Mouse (Mus musculus): ENCODE measurements at regions not wholly inside any gene's neighbourhood (a gene's known extent, or its start where the extent isn't known, plus 50 kb on each side); places are given as distances from the start of the nearest gene placed in this dataset.

DNA sequence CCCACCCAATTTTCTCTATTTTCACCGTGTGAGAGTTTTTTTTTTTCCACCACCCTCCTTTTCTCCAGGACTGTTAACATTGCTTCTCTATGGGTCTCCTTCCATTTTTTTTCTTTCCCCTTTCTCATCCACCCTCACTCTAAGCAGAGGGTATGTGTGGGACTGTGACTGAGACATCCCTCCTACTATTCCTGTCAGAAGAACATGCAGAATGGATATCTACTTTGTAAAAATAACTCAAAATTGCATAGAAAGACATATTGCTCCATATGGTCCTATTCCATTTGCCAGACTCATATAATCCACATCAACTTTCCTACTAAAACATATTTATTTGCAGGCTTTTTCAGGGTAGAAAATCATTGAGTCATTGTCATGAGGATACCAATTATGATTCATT, 135.3 kb upstream of the Pabpc4l start:
- peak in 1 of 2 experiments; percentile 13 for DNase-seq (ENCODE audit: low spot score in 2 of 2)

DNA sequence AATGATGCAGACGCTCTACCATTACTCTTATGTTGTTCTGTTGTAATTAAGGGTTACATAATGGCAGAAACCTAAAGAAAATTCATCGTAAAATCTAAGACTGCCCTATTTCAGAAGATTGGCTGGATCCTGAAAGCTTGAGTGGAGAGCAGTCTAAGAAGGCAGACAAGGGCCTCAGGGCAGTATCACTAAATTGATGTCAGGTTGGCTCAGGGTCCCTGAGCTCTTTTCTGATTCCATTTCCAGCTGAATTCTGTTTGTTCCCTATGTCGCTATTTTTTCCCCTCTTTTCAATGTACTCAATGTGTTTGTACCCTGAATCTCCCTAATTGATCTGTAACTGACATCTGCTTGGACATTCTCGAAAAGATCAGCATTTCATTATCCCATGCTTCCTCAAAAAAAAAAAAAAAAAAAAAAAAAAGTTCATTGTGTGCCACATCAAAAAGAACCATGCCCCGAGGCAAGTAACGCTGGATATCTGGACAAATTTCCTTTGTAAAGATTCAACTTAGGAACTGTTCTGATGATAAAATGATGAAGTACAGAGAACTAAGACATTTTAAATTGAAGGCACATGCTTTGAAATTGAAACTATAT, 118.7 kb upstream of the Pabpc4l start:
- no peak for DNase-seq (ENCODE audit: low spot score in 2 of 2)

DNA sequence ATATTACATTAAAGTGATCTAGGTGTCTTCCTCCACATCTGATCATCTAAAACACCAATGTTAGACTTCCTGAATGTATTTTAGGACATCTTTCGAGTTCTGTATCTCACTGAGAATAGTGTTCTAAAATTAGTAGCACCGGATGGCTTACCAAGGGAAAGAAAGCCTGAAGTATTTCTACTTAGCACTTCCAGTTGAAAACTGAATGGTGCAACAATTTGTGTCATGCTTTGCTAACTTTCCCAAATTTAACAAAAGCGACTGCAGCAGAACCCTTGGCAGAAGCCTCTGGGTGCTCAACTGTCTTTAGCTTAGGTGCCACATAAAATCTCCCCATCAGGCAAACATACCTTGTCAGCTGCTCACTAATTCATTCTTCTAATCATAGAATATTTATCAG, 105.6 kb upstream of the Pabpc4l start:
- DNase-seq (ENCODE audit: low spot score in 2 of 2), result no peak

DNA sequence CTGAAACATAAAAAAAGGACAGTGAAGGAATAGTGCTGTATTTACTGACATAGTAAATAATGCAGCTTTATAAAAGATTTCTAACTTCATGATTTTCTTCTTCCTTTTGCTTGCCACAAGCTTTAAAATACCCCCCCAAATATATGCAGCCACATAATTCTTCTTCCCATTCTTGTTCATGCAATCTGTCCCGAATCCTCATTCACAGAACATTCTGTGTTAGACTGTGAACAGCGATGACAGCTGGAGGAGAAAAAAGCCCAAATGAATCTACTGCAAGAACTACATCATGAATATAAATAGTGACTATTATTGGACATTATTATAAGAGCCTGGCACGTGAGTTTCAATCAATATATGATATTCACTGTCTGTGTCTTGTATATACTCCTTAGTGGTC, 90.6 kb upstream of the Pabpc4l start:
- no peak for DNase-seq (ENCODE audit: low spot score in 2 of 2)

DNA sequence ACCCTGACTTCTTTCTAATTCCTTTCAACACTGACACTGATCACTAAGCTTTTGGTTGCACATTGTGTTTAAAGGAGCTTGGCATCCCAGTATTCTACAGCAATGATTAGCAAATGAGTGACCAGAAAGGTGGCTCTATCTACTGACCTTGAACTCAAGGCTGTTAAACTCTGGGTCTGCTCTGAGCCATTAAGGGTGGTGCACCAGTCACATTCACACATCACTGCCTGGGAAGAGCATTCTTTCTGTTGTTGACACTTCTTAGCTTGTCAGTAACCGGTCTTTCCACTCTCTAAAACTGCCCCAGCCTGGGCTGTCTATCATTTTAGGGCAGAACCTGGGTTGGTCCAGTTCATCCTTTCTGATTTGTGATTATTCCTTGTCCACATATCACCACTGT, 63.1 kb upstream of the Pabpc4l start:
- DNase-seq (ENCODE audit: low spot score in 2 of 2), result no peak

DNA sequence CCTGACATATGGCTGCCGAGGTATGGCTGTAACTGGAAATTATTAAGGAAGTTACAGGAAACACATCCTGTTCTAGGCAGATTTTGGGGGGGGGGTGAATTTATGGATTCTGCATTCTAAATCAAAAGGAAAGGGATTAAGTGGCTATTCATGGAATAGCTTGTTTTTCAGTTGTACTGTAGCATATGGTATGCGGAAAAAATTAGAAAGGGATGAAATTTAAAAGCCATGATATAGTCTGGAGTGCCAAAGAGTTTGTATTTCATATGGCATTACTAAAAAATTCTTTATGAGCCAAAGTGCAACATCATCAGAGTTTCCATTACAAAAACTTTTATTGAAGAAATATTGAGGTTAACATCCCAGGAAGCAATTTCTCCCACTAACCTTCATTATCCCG, 55.7 kb upstream of the Pabpc4l start:
- no peak for DNase-seq (ENCODE audit: low spot score in 2 of 2)
